Mouse (Mus musculus): ENCODE data around the gene Pla2g16.
A peak's percentile ranks its signal among the peaks of the same experiment; 100 is the strongest.

Pla2g16 gene

DNA sequence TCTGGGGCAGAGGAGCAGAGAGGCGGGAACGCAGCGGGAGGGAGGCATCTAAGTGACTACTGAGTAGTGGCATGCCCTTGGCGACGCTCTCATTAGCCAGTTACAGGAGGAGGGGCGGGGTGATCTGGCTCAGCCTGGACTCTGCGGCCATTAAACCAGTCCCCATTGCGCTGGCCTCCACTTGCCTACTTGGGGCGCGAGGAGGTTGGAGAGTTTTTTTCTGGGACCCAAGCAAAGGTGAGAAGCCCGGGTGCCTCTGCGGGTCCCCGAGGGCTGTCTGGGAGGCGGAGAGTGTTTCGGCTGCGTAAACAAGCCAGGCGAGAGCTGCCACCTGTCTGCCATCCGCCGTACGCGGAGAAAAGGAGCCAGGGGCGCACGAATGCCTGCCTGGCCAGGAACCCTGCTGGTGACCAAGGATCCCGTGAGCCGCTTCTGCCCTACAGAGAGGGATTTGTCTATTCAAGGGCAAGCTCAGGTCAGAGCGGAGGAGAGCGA is at the start of gene Pla2g16:
Gene Pla2g16 (plus strand): TSS at position 132 of the 495 bp plus-strand sequence.
- peak; percentile 62 for DNase-seq (ENCODE audit: low read depth)

DNA sequence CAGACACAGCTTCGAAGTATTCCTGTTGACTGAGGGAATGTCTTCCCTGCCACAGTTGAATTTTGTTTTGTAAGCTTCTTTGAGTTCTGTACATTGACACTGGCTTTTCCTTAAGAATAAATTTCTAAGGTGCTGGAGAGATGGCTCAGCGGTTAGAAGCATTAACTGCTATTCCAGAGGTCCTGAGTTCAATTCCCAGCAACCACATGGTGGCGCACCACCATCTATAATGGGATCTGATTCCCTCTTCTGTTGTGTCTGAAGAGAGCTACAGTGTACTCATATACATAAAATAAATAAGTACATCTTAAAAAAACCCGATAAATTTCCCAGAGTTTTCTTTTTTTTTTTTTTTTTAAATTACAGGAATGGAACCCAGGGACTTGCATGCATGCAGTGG is 49.2 kb upstream of the Pla2g16 start:
- DNase-seq (ENCODE audit: low read depth) = no peak

- no peak for DNase-seq (ENCODE audit: low read depth)
Measured at GRCm38 (mm10) chr19:7516437-7516836, 40.8 kb upstream of the Pla2g16 start.

- DNase-seq (ENCODE audit: low read depth) = no peak
Measured at GRCm38 (mm10) chr19:7521619-7522018, 35.6 kb upstream of the Pla2g16 start.

- peak; percentile 57 for DNase-seq (ENCODE audit: low read depth)
Measured at GRCm38 (mm10) chr19:7522856-7523255, 34.4 kb upstream of the Pla2g16 start.

- no peak for DNase-seq (ENCODE audit: low read depth)
Measured at GRCm38 (mm10) chr19:7523292-7523691, 34.0 kb upstream of the Pla2g16 start.

DNA sequence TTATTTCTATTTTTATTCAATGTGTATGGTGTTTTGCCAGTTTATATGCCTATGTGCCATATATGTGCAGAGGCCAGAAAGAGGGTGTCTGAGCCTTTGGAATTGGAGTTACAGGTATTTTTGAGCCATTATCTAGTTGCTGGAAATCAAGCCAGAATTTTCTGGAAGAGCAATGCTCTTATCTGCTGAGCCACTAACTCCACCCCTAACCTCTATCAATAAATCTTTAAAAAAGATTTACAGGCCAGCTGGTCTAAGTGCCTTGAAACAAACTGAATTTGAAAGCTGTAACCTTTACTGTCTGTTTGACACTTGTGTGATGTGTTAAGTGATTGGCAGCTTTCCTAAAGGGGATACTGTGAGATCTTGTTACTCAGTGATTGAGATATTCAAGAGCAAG is 33.5 kb upstream of the Pla2g16 start:
- DNase-seq (ENCODE audit: low read depth) = no peak

- DNase-seq (ENCODE audit: low read depth) = peak; percentile 21
Measured at GRCm38 (mm10) chr19:7524879-7525278, 32.4 kb upstream of the Pla2g16 start.

DNA sequence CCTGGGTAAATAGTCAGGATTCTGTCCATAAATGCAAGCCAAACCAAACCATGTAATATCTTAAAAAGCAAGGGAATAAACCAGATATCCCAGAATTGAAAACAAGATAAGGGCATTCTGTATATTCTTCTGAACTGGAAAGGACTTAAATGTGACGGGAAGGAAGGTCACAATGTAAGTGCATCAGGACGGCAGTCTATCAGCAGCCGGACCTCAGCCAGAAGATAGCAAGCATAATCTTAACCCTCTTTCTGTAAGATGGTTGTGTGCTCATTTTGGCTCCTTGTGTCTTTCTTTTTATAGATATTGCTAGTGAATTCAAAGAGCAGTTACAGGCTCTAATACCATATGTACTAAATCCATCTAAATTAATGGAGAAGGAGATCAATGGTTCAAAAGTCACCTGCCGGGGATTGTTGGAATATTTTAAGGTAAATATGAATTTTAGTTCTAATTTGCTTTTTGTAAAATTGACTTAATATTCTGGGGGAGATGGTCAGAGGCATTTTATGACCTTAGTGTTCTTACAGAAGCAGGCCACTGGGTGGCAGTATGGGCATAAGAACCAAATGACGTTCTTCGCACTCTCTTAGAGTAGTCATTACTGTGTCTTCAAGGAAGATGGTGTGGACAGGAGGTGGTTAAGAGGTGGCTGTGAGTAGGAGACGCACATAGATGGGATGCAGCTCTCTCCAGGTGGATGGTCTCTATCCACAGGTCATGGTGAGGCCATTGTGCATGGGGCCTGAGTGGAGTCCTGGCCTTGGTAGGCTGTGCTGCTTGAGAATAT is 28.4 kb upstream of the Pla2g16 start:
- DNase-seq (ENCODE audit: low read depth) = peak; percentile 33

GRCm38 (mm10) chr19:7531906-7532305 is 25.4 kb upstream of the Pla2g16 start:
- no peak for DNase-seq (ENCODE audit: low read depth)

- DNase-seq (ENCODE audit: low read depth) = no peak
Measured at GRCm38 (mm10) chr19:7533891-7534290, 23.4 kb upstream of the Pla2g16 start.

- no peak for DNase-seq (ENCODE audit: low read depth)
Measured at GRCm38 (mm10) chr19:7548924-7549323, 8.3 kb upstream of the Pla2g16 start.

DNA sequence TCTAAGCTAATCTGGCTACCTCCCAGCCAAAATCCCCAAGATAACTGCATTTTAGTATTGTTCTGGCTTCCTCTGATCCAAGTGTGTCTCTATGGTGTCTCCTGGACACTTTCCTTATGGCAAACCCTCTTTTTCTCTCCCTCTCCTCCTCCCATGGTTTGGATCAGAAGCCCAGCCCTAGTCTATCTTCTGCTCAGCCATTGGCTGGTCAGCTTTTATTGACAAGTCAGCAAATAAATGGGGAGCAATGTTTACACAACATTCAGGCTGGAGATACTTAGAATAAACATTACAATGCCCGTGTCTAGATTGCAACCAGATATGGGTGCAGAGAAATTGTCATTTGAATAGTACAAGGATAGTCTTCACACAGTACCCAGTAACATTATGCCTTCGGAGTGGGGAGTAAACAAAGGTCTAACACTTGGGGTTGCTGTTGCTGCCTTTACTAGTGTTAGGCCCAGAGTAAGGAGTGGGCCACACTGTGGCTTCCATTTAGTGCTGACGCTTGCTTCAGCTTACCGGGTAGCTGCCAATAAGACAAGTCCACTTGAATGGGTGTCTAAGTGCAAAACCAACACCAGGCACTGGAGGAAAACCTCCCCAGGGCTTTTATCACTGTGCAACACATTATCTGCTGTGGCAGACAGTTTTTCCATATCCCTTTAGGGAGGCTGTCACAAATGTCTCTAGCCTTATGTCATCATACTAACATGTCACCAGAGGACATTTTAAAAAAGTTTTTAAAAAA is 5.5 kb upstream of the Pla2g16 start:
- DNase-seq (ENCODE audit: low read depth) = no peak

DNA sequence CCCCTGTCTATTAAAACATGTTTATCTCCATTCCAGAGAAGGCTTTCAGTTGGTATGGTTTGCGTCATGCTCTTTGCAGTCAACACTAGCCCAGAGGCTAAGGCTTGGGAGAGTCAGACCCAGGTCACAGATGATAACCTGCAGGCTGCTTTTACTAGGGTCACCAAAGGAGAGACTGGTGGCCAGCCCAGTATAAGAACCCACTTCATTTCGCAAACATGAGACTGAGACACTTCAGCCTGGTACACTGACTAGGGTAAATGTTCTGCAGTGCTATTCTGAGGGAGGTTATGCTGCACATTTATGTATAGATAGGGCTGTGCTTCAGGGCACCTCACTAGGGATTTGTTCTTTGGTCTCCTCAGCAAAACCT is 5.0 kb upstream of the Pla2g16 start:
- DNase-seq (ENCODE audit: low read depth) = no peak

DNA sequence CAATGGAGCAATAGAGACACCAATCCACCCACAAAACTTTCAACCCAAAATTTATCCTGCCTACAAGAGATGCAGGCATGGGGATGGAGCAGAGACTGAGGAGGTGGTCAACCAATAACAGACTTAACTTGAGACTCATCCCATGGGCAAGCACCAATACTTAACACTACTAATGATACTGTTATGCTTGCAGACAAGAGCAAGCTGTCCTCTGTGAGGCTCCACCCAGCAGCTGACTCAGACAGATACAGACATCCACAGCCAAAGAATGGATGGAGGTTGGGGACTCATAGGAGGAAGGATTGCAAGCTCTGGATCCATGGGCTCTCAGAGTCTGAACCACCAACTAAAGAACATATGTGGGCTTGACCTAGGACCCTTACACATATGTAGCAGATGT is 3.8 kb upstream of the Pla2g16 start:
- no peak for DNase-seq (ENCODE audit: low read depth)

- no peak for DNase-seq (ENCODE audit: low read depth)
Measured at GRCm38 (mm10) chr19:7554881-7555280, 2.4 kb upstream of the Pla2g16 start.

DNA sequence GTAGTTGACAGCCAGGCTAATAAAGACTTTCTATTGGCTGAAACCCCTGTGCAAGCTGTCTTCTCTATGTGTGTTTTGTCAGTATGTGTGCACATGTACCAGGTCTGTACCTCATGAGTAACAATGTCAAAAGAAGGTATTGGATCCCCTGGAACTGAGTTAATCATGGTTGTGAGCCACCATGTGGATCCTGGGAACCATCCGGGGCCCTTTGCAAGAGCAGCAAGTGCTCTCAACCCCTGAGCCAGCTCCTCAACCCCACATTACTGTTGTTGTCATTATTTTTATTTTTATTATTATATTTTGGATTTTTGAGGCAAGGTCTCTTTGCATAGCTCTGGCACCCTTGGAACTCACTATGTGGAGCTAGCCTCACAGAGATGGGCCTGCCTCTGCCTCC is 618 bp upstream of the Pla2g16 start:
- DNase-seq (ENCODE audit: low read depth) = no peak

DNA sequence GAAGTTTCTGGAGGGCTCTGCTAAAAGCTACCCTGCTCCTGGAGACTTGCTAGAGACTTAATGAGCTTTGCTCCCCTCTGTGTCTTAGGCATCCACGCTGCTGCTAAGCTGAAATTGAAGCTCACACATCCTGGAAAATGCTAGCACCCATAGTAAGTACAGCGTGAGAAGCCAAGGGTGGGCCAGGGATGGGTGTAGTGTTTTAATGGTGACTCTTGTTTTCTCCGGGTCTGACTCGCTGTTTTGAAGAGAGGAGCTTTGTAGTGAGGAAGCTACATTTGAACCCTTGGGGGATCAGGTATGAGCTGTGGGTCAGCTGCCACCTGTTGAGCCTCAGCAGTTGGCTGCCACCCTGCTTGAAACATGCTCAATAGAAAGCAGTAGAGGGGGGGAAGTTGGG is 585 bp downstream of the Pla2g16 start:
- DNase-seq (ENCODE audit: low read depth) = no peak

- no peak for DNase-seq (ENCODE audit: low read depth)
Measured at GRCm38 (mm10) chr19:7558675-7559074, 1.4 kb downstream of the Pla2g16 start.

DNA sequence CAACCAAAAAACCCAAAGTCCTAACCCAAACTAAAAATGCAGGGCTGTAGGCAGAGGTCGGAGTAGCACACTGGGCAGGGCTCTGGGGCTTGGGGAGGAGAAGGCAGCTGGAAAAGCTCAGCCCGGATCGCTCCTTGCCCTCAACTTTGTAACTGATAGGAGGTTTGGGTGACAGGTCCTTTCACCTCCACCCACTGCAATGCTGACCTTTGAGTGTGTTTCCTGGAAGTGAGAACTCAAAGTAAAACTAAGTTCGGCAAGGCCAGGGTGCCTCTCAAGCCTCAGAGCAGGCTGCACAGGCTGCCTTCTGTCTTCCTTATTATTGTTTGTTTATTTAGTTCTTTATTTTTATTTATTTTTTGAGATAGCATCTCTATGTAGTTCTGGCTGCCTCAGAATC is 2.7 kb downstream of the Pla2g16 start:
- no peak for DNase-seq (ENCODE audit: low read depth)

GRCm38 (mm10) chr19:7561456-7561855 is 4.2 kb downstream of the Pla2g16 start:
- DNase-seq (ENCODE audit: low read depth) = no peak

GRCm38 (mm10) chr19:7562601-7563129 is 5.4 kb downstream of the Pla2g16 start:
- DNase-seq (ENCODE audit: low read depth) = peak; percentile 44

DNA sequence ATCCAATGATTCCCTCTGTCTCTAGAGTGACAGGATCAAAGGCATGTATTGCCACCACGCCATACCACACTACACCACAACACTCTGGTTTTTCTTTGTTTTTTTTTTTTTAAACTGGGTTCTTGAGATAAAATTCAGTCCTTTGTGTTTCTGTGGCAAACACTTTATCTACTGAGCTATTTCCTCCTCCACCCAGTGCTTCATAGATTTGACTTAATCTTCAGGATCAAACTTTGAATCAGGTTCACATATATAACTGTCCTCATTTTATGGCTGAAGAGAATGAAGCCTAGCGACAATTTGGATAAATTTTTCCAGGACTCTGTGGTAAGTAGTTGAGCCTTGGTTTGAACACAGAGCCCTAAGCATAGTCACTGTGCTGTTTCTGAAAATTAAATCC is 6.4 kb downstream of the Pla2g16 start:
- DNase-seq (ENCODE audit: low read depth) = no peak

Data from fibroblast of lung, adult 2 months (primary cell).